Mouse (Mus musculus) liver, embryonic 14 days (tissue): ENCODE results near the gene Il3ra. TPM values are rescaled to one million over a fixed set of nuclear protein-coding genes. Genes with fewer than 3 reads are reported as not detected.

Experiments
- polyA plus RNA-seq: library from polyadenylated mRNA; depleted of rRNA; stranded (reverse); fragments of >200 nt; gene quantifications from 2 replicates; pipeline ENCODE4 v1.2.3, GENCODE M21; 2012; rRNA removed

The Il3ra gene
- 5.1 TPM in 2 replicates for polyA plus RNA-seq

GRCm38 (mm10) chr14:14345948-14346812 lies at the start of gene Il3ra:
Gene Il3ra (plus strand): TSS chr14:14346275.

GRCm38 (mm10) chr14:14322528-14322927 lies 23.5 kb upstream of the Il3ra start, which contains the start of gene Olfr31:
Gene Olfr31 (plus strand): TSS chr14:14322828.

GRCm38 (mm10) chr14:14400998-14401397 lies 54.9 kb downstream of the Il3ra start, which contains the start of gene Olfr721-ps1:
Gene Olfr721-ps1 (plus strand): TSS chr14:14401298.

Other genes starting within 250 kb of the Il3ra start
- 51.2 and 56.9 TPM in 2 replicates for gene Psmd6, start 225.3 kb upstream of the Il3ra start, polyA plus RNA-seq
- gene Olfr720, start 159.4 kb upstream of the Il3ra start, polyA plus RNA-seq = not detected in 2 replicates
- gene Olfr31, start 23.4 kb upstream of the Il3ra start, polyA plus RNA-seq = not detected in 2 replicates
- not detected in 2 replicates for gene Olfr721-ps1, start 55.0 kb downstream of the Il3ra start, polyA plus RNA-seq